Mouse (Mus musculus): Measurements from ENCODE around the gene Adam19. TPM values are rescaled to one million over a fixed set of nuclear protein-coding genes. Genes with fewer than 3 reads are reported as not detected.

Gene Adam19
- polyA plus RNA-seq, 1 experiment from 2014 or later = 21.3 TPM

DNA sequence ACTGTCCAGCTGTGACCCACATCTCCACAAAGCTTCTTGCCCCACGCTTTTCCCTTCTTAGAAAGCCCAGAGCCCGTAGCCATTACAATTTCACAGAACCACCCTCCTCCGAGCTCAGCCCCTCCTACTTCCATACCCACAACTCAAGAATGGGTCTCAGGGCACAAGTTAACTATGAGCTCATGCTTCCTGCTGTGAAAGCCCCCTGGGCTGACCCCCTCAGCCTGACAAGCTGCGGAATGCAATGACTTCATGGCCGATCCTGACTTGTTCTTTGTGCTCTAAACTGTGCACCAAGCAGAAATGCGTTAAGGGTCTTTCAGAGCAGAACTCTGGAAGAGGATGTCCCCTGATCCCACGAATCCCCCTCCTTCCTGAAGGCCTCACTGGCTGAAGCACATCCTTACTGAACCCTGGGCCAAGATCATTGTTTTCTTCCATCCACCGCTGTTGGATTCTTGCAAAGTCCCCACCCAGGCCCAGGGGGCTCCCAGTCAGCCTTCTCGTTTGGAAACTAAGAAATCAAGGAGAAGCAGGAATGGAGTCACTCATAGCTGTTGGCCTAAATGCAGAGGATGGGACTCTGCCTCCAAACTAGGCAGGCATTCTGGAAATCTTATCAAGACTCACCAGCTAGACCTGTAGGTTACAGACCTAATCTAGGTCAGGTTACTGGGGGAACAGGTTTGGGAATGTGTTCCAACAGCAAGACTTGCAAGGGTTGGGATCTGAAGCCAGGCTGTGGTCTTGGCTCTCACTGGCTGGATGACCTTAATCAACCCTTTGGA is 39.9 kb downstream of the Adam19 start:
- no peak; the same call in 1 of the 2 replicates for ATAC-seq (replicated peaks; ENCODE audit: low FRiP score, low TSS enrichment, low read depth)
- H3K36me3 ChIP-seq (ENCODE audit: control insufficient read depth, insufficient read depth, low read length) = peaks cover 41% of the 10 kb centered on the region
- no peaks in the 10 kb centered on the region for H3K9me3 ChIP-seq (ENCODE audit: control insufficient read depth, low read length)
- H3K27me3 ChIP-seq (replicated peaks; ENCODE audit: control insufficient read depth, insufficient read depth, low read length) = no peaks in the 10 kb centered on the region
- no peak overlapping the region for H3K4me3 ChIP-seq (ENCODE audit: low read depth, low read length)
- DNase-seq (ENCODE audit: low spot score) = no peak
- peak overlapping the region; percentile 36; the same call in 1 of the 2 replicates for H3K27ac ChIP-seq (ENCODE audit: low read depth)
- H3K9ac ChIP-seq (ENCODE audit: low read length) = no peak overlapping the region
- peaks cover 8% of the 10 kb centered on the region; the same call in 1 of the 2 replicates for H3K4me1 ChIP-seq (replicated peaks; ENCODE audit: control insufficient read depth, insufficient read depth, low read length)
- 74% methylated on average over 9 of the region's 9 CpGs for WGBS
- no peak overlapping the region for H3K4me2 ChIP-seq (ENCODE audit: low read length)

DNA sequence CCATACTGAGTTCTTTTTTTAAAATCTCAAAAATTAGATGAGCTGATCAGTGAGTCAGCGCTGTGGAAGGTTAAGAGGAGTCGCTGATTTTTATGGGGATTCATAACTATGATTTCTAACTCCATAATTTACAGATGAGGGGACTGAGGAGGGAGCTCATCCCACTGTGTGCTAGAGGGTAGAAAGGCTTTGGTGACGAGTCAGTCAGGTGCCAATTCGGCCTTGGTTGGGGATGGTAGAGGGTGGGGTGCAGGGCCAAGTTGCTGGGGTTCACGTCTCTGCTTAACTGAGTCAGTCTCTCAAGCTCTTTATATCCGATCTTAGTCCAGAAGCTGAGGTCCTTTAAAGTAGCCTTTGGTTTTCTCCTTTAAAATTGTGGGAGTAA is 40.5 kb downstream of the Adam19 start:
- ATAC-seq (replicated peaks; ENCODE audit: low FRiP score, low TSS enrichment, low read depth) = no peak
- no peak overlapping the region for H3K4me2 ChIP-seq (ENCODE audit: low read length)

DNA sequence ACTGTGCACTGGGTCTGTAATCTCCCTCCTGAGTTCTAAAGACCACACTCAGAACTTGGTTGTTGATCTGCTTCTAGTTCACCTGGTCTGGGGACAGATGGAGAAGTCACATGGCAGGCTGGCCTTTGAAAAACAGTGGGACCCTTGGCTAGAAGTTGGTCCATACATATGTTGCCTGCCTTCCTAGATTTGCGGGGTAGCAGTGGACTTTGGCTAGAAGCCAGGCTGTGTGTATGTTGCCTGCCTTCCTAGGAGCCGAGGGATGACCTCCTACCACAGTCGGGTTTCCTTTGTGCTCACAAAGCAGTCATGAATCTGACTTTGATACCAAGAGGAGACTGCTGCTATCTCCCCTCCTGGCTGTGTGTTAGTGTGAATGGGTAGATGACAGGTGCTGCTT is 41.3 kb downstream of the Adam19 start:
- 74% methylated on average over 3 of the region's 3 CpGs for WGBS
- no peak overlapping the region for H3K4me2 ChIP-seq (ENCODE audit: low read length)
- ATAC-seq (replicated peaks; ENCODE audit: low FRiP score, low TSS enrichment, low read depth) = no peak
- H3K27me3 ChIP-seq (replicated peaks; ENCODE audit: control insufficient read depth, insufficient read depth, low read length) = no peaks in the 10 kb centered on the region
- no peak overlapping the region for H3K27ac ChIP-seq (ENCODE audit: low read depth)
- no peaks in the 10 kb centered on the region for H3K4me1 ChIP-seq (replicated peaks; ENCODE audit: control insufficient read depth, insufficient read depth, low read length)
- DNase-seq (ENCODE audit: low spot score) = no peak
- H3K9me3 ChIP-seq (ENCODE audit: control insufficient read depth, low read length) = no peaks in the 10 kb centered on the region
- H3K9ac ChIP-seq (ENCODE audit: low read length) = no peak overlapping the region
- H3K36me3 ChIP-seq (ENCODE audit: control insufficient read depth, insufficient read depth, low read length) = peaks cover 54% of the 10 kb centered on the region
- H3K4me3 ChIP-seq (ENCODE audit: low read depth, low read length) = no peak overlapping the region

More for the DNA sequence above, 40.5 kb downstream of the Adam19 start:
- H3K4me3 ChIP-seq (ENCODE audit: low read depth, low read length) = no peak overlapping the region
- WGBS = 89% methylated on average over 6 of the region's 6 CpGs
- H3K27me3 ChIP-seq (replicated peaks; ENCODE audit: control insufficient read depth, insufficient read depth, low read length) = no peaks in the 10 kb centered on the region
- H3K9ac ChIP-seq (ENCODE audit: low read length) = no peak overlapping the region
- H3K36me3 ChIP-seq (ENCODE audit: control insufficient read depth, insufficient read depth, low read length) = peaks cover 46% of the 10 kb centered on the region
- H3K9me3 ChIP-seq (ENCODE audit: control insufficient read depth, low read length) = no peaks in the 10 kb centered on the region
- 0 out of 2 replicates have a peak overlapping the region, but pooled peaks have one; percentile 36 for H3K27ac ChIP-seq (ENCODE audit: low read depth)
- no peak for DNase-seq (ENCODE audit: low spot score)
- peaks cover 3% of the 10 kb centered on the region; the same call in 1 of the 2 replicates for H3K4me1 ChIP-seq (replicated peaks; ENCODE audit: control insufficient read depth, insufficient read depth, low read length)

DNA sequence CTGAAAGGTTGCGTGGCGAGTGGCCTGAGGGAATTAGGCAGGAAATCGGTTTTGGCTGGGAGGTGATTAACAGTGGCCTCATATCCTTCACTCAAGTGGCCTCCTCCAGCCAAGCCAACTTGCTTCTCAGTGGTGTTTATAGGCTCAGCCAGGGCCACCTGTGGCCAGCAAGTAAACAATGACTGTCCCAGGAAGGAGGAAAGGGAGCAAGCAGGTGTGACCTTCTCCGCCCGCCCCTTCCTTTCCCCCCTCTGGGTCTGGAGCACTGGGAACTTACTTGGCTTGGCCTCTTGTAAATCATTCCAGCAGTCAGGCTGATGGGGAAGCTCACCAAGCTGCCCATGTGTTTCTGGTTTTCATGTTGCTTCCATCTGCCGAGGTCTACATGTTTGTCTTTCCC is 46.3 kb downstream of the Adam19 start:
- DNase-seq (ENCODE audit: low spot score) (no peak), ATAC-seq (replicated peaks; ENCODE audit: low FRiP score, low TSS enrichment, low read depth) (no peak)

DNA sequence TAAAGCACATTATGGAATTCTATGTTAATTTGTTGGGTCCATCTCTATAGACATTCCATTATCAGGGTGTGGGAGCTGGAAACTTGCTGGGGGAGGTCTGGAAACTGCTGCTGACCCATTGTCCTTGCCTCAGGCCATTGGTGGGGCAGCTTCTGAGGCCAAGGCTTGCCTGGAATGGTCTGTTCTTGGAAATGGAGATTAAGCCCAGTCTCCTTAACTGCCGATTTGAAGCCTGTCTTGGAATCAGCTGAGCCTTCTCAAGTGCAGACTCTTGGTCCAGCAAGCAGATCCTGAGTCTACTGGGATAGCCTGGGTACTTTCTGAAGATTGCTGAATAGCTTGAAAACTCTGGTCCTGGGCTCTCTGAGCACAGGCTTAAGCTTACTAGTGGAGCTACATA is 51.3 kb downstream of the Adam19 start:
- H3K9me3 ChIP-seq (ENCODE audit: control insufficient read depth, low read length) = no peaks in the 10 kb centered on the region
- peaks cover 41% of the 10 kb centered on the region for H3K36me3 ChIP-seq (ENCODE audit: control insufficient read depth, insufficient read depth, low read length)
- DNase-seq (ENCODE audit: low spot score) (no peak), ATAC-seq (replicated peaks; ENCODE audit: low FRiP score, low TSS enrichment, low read depth) (no peak)
- 84% methylated on average over 1 of the region's 1 CpGs for WGBS
- H3K4me3 ChIP-seq (ENCODE audit: low read depth, low read length) = no peak overlapping the region
- no peak overlapping the region for H3K27ac ChIP-seq (ENCODE audit: low read depth)
- H3K27me3 ChIP-seq (replicated peaks; ENCODE audit: control insufficient read depth, insufficient read depth, low read length) = no peaks in the 10 kb centered on the region
- H3K4me2 ChIP-seq (ENCODE audit: low read length) = no peak overlapping the region
- no peaks in the 10 kb centered on the region for H3K4me1 ChIP-seq (replicated peaks; ENCODE audit: control insufficient read depth, insufficient read depth, low read length)
- no peak overlapping the region for H3K9ac ChIP-seq (ENCODE audit: low read length)

More for the DNA sequence above, 46.3 kb downstream of the Adam19 start:
- WGBS = 59% methylated on average over 6 of the region's 6 CpGs
- no peak overlapping the region for H3K9ac ChIP-seq (ENCODE audit: low read length)
- H3K27ac ChIP-seq (ENCODE audit: low read depth) = no peak overlapping the region
- H3K27me3 ChIP-seq (replicated peaks; ENCODE audit: control insufficient read depth, insufficient read depth, low read length) = no peaks in the 10 kb centered on the region
- no peak overlapping the region for H3K4me2 ChIP-seq (ENCODE audit: low read length)
- peaks cover 63% of the 10 kb centered on the region for H3K36me3 ChIP-seq (ENCODE audit: control insufficient read depth, insufficient read depth, low read length)
- H3K4me3 ChIP-seq (ENCODE audit: low read depth, low read length) = no peak overlapping the region
- no peaks in the 10 kb centered on the region for H3K4me1 ChIP-seq (replicated peaks; ENCODE audit: control insufficient read depth, insufficient read depth, low read length)
- H3K9me3 ChIP-seq (ENCODE audit: control insufficient read depth, low read length) = no peaks in the 10 kb centered on the region

DNA sequence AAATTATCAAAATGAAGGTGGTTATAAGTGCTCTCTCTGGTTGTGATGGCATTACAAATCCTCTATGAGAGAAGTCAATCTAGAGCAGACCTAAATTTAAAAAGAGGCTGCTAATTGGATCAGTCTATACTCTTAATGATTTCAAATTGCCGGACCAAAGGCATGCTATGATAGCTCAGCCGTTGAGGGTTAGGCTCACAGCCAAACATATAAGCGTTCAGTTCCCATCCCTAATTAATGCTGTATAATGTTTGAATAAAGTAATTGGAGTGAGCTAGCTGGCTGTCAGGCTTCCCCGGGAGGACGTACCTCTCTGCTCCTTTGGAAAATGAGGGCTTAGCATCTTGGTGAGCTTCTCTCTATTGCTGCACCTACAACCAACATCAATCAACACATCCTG is 53.4 kb downstream of the Adam19 start:
- Histone ChIP-seq H3K4me2 (ENCODE audit: low read length) (no peak overlapping the region), H3K27ac (ENCODE audit: low read depth) (no peak overlapping the region), H3K27me3 (replicated peaks; ENCODE audit: control insufficient read depth, insufficient read depth, low read length) (no peaks in the 10 kb centered on the region), H3K9ac (ENCODE audit: low read length) (no peak overlapping the region), H3K4me3 (ENCODE audit: low read depth, low read length) (no peak overlapping the region), H3K9me3 (ENCODE audit: control insufficient read depth, low read length) (no peaks in the 10 kb centered on the region), H3K4me1 (replicated peaks; ENCODE audit: control insufficient read depth, insufficient read depth, low read length) (no peaks in the 10 kb centered on the region), H3K36me3 (ENCODE audit: control insufficient read depth, insufficient read depth, low read length) (peaks cover 39% of the 10 kb centered on the region)
- DNase-seq (ENCODE audit: low spot score) = no peak
- WGBS = 90% methylated on average over 5 of the region's 5 CpGs
- ATAC-seq (replicated peaks; ENCODE audit: low FRiP score, low TSS enrichment, low read depth) = no peak

DNA sequence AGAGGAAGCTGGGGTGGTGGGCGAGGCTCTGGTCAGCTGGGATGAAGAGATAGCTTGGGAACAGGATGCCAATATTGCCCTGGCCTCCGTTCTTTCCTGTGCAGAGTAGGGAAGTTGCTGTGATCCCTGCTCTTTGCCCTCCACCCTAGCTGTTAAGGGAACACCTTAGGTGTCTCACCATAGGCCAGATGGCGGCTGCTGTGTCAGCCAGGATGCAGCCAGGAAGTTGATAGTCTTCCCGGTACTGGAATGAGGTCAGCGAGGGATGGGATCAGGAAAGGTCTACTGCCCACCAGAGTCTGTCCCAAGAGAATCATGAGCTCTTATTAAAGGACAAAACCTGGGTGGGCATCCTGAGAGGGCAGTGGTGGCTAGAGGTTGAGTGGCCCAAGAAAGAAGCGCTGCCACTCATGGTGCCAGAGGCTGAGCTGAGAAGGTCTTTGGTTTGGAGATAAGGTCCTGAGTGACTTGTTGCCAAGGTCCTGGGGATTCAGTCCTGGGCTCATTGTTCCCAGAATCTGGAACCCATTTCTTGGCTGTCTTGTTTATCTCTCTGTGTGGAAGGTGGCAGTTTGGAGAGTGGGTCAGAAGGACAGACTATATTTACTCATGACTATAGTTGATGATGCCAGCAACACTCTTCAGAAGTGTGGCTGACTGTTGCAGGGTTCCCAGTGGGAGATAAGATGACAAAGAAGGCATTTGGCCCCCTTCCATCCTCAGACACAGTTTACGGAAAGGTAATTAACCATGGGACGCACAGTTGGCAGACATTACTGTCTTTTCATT is 54.6 kb downstream of the Adam19 start:
- DNase-seq (ENCODE audit: low spot score) (no peak), ATAC-seq (replicated peaks; ENCODE audit: low FRiP score, low TSS enrichment, low read depth) (no peak)
- no peaks in the 10 kb centered on the region for H3K27me3 ChIP-seq (replicated peaks; ENCODE audit: control insufficient read depth, insufficient read depth, low read length)
- no peaks in the 10 kb centered on the region for H3K9me3 ChIP-seq (ENCODE audit: control insufficient read depth, low read length)
- no peak overlapping the region for H3K27ac ChIP-seq (ENCODE audit: low read depth)
- WGBS = 83% methylated on average over 8 of the region's 8 CpGs
- no peak overlapping the region for H3K9ac ChIP-seq (ENCODE audit: low read length)
- no peak overlapping the region for H3K4me3 ChIP-seq (ENCODE audit: low read depth, low read length)
- H3K4me1 ChIP-seq (replicated peaks; ENCODE audit: control insufficient read depth, insufficient read depth, low read length) = no peaks in the 10 kb centered on the region
- H3K4me2 ChIP-seq (ENCODE audit: low read length) = no peak overlapping the region
- H3K36me3 ChIP-seq (ENCODE audit: control insufficient read depth, insufficient read depth, low read length) = peaks cover 41% of the 10 kb centered on the region

DNA sequence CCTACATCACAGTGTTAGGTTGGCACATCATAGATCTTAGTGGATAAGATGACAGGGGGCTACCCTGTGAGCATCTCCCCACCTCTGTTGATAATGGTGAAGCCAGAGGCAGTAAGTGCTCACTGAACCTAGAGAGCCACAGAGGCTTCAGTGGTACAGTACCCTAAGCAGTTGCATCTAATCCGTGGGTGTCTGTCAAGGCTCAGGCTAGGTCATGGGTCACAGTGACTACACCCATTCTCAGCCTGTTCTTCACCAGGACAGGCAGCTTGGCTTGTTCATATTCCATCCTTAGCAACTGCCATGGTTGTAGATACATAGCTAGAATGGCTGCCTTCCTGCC is 55.1 kb downstream of the Adam19 start:
- H3K4me2 ChIP-seq (ENCODE audit: low read length) = no peak overlapping the region
- no peaks in the 10 kb centered on the region for H3K4me1 ChIP-seq (replicated peaks; ENCODE audit: control insufficient read depth, insufficient read depth, low read length)
- WGBS = 83% methylated on average over 1 of the region's 1 CpGs
- H3K36me3 ChIP-seq (ENCODE audit: control insufficient read depth, insufficient read depth, low read length) = peaks cover 39% of the 10 kb centered on the region
- no peaks in the 10 kb centered on the region for H3K27me3 ChIP-seq (replicated peaks; ENCODE audit: control insufficient read depth, insufficient read depth, low read length)
- H3K4me3 ChIP-seq (ENCODE audit: low read depth, low read length) = no peak overlapping the region
- H3K9me3 ChIP-seq (ENCODE audit: control insufficient read depth, low read length) = no peaks in the 10 kb centered on the region
- DNase-seq (ENCODE audit: low spot score) (no peak), ATAC-seq (replicated peaks; ENCODE audit: low FRiP score, low TSS enrichment, low read depth) (no peak)
- H3K27ac ChIP-seq (ENCODE audit: low read depth) = no peak overlapping the region
- H3K9ac ChIP-seq (ENCODE audit: low read length) = no peak overlapping the region

Measured in intestine, embryonic 14.5 days (tissue).